Mouse (Mus musculus) liver, postnatal 0 days (tissue): ENCODE measurements around the gene St7. TPM values are rescaled to one million over a fixed set of nuclear protein-coding genes. Genes with fewer than 3 reads are reported as not detected.

Source experiments
- ATAC-seq: fragments of 200-750 bp; cut with Nextera tagmentation; 2 replicates; pipeline ENCODE4 v1.8.0; 2017; ENCODE audit warnings: mild to moderate bottlenecking, moderate library complexity
- DNase-seq: peaks from one replicate; pipeline ENCODE4 v3.0.0-alpha.2; 2016
- H3K27ac ChIP-seq: fragments of 300-500 bp; sonication (generic); 2 replicates; pipeline ENCODE4 v1.5.1; 2014; ENCODE audit warnings: antibody characterized with exemption, moderate library complexity, mild to moderate bottlenecking, low read depth
- H3K27me3 ChIP-seq: fragments of 300-500 bp; sonication (generic); 2 replicates; pipeline ENCODE4 v1.6.1; 2014; ENCODE audit warnings: low read length, control low read depth, mixed read lengths; ENCODE audit not compliant: insufficient read depth
- H3K36me3 ChIP-seq: fragments of 300-500 bp; sonication (generic); replicated peaks from 2 replicates; pipeline ENCODE4 v1.6.1; 2014; ENCODE audit warnings: mild to moderate bottlenecking, control low read depth, low read length, moderate library complexity, mixed read lengths; ENCODE audit not compliant: insufficient read depth
- H3K4me1 ChIP-seq: fragments of 300-500 bp; sonication (generic); 2 replicates; pipeline ENCODE4 v1.6.1; 2014; ENCODE audit warnings: antibody characterized with exemption, mild to moderate bottlenecking, control low read depth; ENCODE audit not compliant: insufficient read depth
- H3K4me2 ChIP-seq: fragments of 300-500 bp; sonication (generic); 2 replicates; pipeline ENCODE4 v1.6.1; 2014; ENCODE audit warnings: low read depth, mild to moderate bottlenecking, low read length, moderate library complexity, mixed read lengths
- H3K4me3 ChIP-seq: fragments of 300-500 bp; sonication (generic); 2 replicates; pipeline ENCODE4 v1.5.1; 2014; ENCODE audit warnings: low read depth, low read length
- H3K9ac ChIP-seq: fragments of 300-500 bp; sonication (generic); replicated peaks from 2 replicates; pipeline ENCODE4 v1.6.1; 2014; ENCODE audit warnings: mild to moderate bottlenecking, moderate library complexity
- H3K9me3 ChIP-seq: fragments of 300-500 bp; sonication (generic); 2 replicates; pipeline ENCODE4 v1.6.1; 2016; ENCODE audit warnings: mild to moderate bottlenecking, control low read depth, low read length, mixed read lengths
- CTCF ChIP-seq: sonication (generic); IDR thresholded peaks from 2 replicates; pipeline ENCODE4 v1.5.1; 2016; ENCODE audit warnings: antibody characterized with exemption, low read depth
- EP300 ChIP-seq: IDR thresholded peaks from 2 replicates; pipeline ENCODE4 v1.6.1; 2016; ENCODE audit warnings: antibody characterized with exemption, low read depth, mild to moderate bottlenecking
- WGBS: fragments of 180-500 bp; shearing (Covaris S2); extraction: QIAGEN DNeasy Blood & Tissue Kit; methylation state at CpG from one replicate; pipeline ENCODE4 v1.1.7; 2014; ENCODE audit not compliant: insufficient replicate concordance; 5-methylcytosine and 5-hydroxymethylcytosine counted together
- polyA plus RNA-seq: library from polyadenylated mRNA; unstranded; fragments of >200 nt; fragmentation: Nextera tagmentation; extraction: Ambion mirVana; gene quantifications from 2 replicates; pipeline ENCODE4 v1.2.1, GENCODE M21; 2015

The St7 gene
- polyA plus RNA-seq, 1 experiment from 2014 or later = 11.0 TPM

- no peak for TF ChIP-seq CTCF
- TF ChIP-seq EP300 = no peak
- Histone ChIP-seq H3K4me3 (no peak overlapping the region), H3K4me2 (no peak overlapping the region), H3K4me1 (no peaks in the 10 kb centered on the region), H3K9me3 (no peaks in the 10 kb centered on the region), H3K9ac (no peak overlapping the region), H3K27ac (no peak overlapping the region), H3K36me3 (peaks cover 47% of the 10 kb centered on the region), H3K27me3 (no peaks in the 10 kb centered on the region)
- no peak for ATAC-seq
- no peak for DNase-seq
- WGBS = 83% methylated on average over 3 of the region's 3 CpGs
Observed at GRCm38 (mm10) chr6:17667813-17668212, 24.9 kb upstream of the St7 start.

GRCm38 (mm10) chr6:17668334-17668733 is 24.4 kb upstream of the St7 start:
- no peaks in the 10 kb centered on the region for H3K4me1 ChIP-seq
- no peak overlapping the region for H3K4me2 ChIP-seq
- no peak overlapping the region for H3K4me3 ChIP-seq
- no peak overlapping the region for H3K27ac ChIP-seq
- no peak for ATAC-seq
- no peak for TF ChIP-seq EP300
- TF ChIP-seq CTCF = no peak
- DNase-seq = no peak
- H3K27me3 ChIP-seq = no peaks in the 10 kb centered on the region
- WGBS = 93% methylated on average over 12 of the region's 12 CpGs
- no peak overlapping the region for H3K9ac ChIP-seq
- peaks cover 42% of the 10 kb centered on the region for H3K36me3 ChIP-seq
- no peaks in the 10 kb centered on the region for H3K9me3 ChIP-seq

- Histone ChIP-seq H3K4me3 (no peak overlapping the region), H3K27ac (no peak overlapping the region), H3K27me3 (no peaks in the 10 kb centered on the region), H3K4me1 (no peaks in the 10 kb centered on the region), H3K9me3 (no peaks in the 10 kb centered on the region), H3K9ac (no peak overlapping the region), H3K4me2 (no peak overlapping the region), H3K36me3 (peaks cover 36% of the 10 kb centered on the region)
- DNase-seq (no peak), ATAC-seq (0 out of 2 replicates have a peak, but pooled peaks have one; percentile 13)
- TF ChIP-seq EP300 (no peak), CTCF (no peak)
- 80% methylated on average over 2 of the region's 2 CpGs for WGBS
Observed at GRCm38 (mm10) chr6:17669826-17670225, 22.9 kb upstream of the St7 start.

- Histone ChIP-seq H3K4me1 (peaks cover 10% of the 10 kb centered on the region), H3K27ac (no peak overlapping the region), H3K9me3 (no peaks in the 10 kb centered on the region), H3K36me3 (no peaks in the 10 kb centered on the region), H3K4me2 (no peak overlapping the region), H3K27me3 (no peaks in the 10 kb centered on the region), H3K9ac (no peak overlapping the region), H3K4me3 (no peak overlapping the region)
- ATAC-seq = peak; percentile 55
- TF ChIP-seq CTCF (peak; percentile 96), EP300 (no peak)
- peak; percentile 80 for DNase-seq
- 21% methylated on average over 12 of the region's 12 CpGs for WGBS
Observed at GRCm38 (mm10) chr6:17675019-17675756, 17.5 kb upstream of the St7 start.

- H3K4me3 ChIP-seq = no peak overlapping the region
- H3K9ac ChIP-seq = no peak overlapping the region
- no peaks in the 10 kb centered on the region for H3K36me3 ChIP-seq
- H3K4me2 ChIP-seq = no peak overlapping the region
- no peaks in the 10 kb centered on the region for H3K27me3 ChIP-seq
- H3K9me3 ChIP-seq = no peaks in the 10 kb centered on the region
- peaks cover 18% of the 10 kb centered on the region for H3K4me1 ChIP-seq
- DNase-seq (no peak), ATAC-seq (no peak)
- 63% methylated on average over 2 of the region's 2 CpGs for WGBS
- H3K27ac ChIP-seq = no peak overlapping the region
- TF ChIP-seq EP300 (no peak), CTCF (no peak)
Observed at GRCm38 (mm10) chr6:17677008-17677407, 15.7 kb upstream of the St7 start.

- Histone ChIP-seq H3K4me3 (no peak overlapping the region), H3K9me3 (no peaks in the 10 kb centered on the region), H3K4me1 (peaks cover 18% of the 10 kb centered on the region), H3K36me3 (no peaks in the 10 kb centered on the region), H3K27ac (peak overlapping the region; percentile 20; the same call in 1 of the 2 replicates), H3K9ac (no peak overlapping the region), H3K4me2 (peak overlapping the region; percentile 35), H3K27me3 (no peaks in the 10 kb centered on the region)
- WGBS = 74% methylated on average over 6 of the region's 6 CpGs
- peak; percentile 75 for DNase-seq
- TF ChIP-seq CTCF = no peak
- peak; percentile 96 for TF ChIP-seq EP300
- ATAC-seq = peak; percentile 97
Observed at GRCm38 (mm10) chr6:17680266-17680925, 12.3 kb upstream of the St7 start.
